Mouse (Mus musculus) ES-E14 (cell line): Measurements from ENCODE around the gene Gpx4. TPM values are rescaled to one million over a fixed set of nuclear protein-coding genes. Genes with fewer than 3 reads are reported as not detected.

Experiments used
- DNase-seq: peaks from one replicate; pipeline ENCODE4 v3.0.0-alpha.2; 2013; ENCODE audit warnings: low read depth, low spot score
- H3K27ac ChIP-seq: 2 replicates; pipeline ENCODE4 v1.5.1; 2012; ENCODE audit warnings: low read depth, mild to moderate bottlenecking, low read length, moderate library complexity, mixed read lengths; ENCODE audit not compliant: poor library complexity, insufficient read depth, severe bottlenecking
- H3K36me3 ChIP-seq: 2 replicates; pipeline ENCODE4 v1.6.1; 2012; ENCODE audit warnings: mild to moderate bottlenecking, low read length, moderate library complexity, mixed read lengths; ENCODE audit not compliant: control insufficient read depth, poor library complexity, insufficient read depth, severe bottlenecking
- H3K4me1 ChIP-seq, 2 experiments: fragments of 150-350 bp in 1 of 2; sonication (generic) in 1 of 2; 2 replicates each; pipeline ENCODE4 v1.6.1; 2012; ENCODE audit warnings: low read length in 2 of 2, mild to moderate bottlenecking in 1 of 2, mixed read lengths in 1 of 2; ENCODE audit not compliant: control insufficient read depth in 2 of 2, insufficient read depth in 2 of 2, poor library complexity in 1 of 2
- H3K4me3 ChIP-seq, 2 experiments: fragments of 150-350 bp in 1 of 2; sonication (generic) in 1 of 2; 2 replicates each; pipeline ENCODE4 v1.5.1; 2012; ENCODE audit warnings: low read length in 2 of 2, low read depth in 1 of 2, mild to moderate bottlenecking in 1 of 2, mixed read lengths in 1 of 2; ENCODE audit not compliant: insufficient read depth in 1 of 2, poor library complexity in 1 of 2, severe bottlenecking in 1 of 2
- H3K9ac ChIP-seq: 2 replicates; pipeline ENCODE4 v1.6.1; 2012; ENCODE audit warnings: low read depth, mild to moderate bottlenecking, low read length, mixed read lengths; ENCODE audit not compliant: poor library complexity, insufficient read depth, severe bottlenecking
- H3K9me3 ChIP-seq: fragments of 150-350 bp; sonication (generic); 2 replicates; pipeline ENCODE4 v1.6.1; 2012; ENCODE audit warnings: low read depth, mild to moderate bottlenecking, low read length; ENCODE audit not compliant: control insufficient read depth, insufficient read depth
- CHD2 ChIP-seq: IDR thresholded peaks from 2 replicates; pipeline ENCODE4 v1.6.1; 2014; ENCODE audit warnings: mild to moderate bottlenecking, low read depth, low read length, inconsistent platforms
- HCFC1 ChIP-seq: IDR thresholded peaks from 2 replicates; pipeline ENCODE4 v1.6.1; 2012; ENCODE audit warnings: low read length, inconsistent platforms, borderline replicate concordance; ENCODE audit not compliant: insufficient read depth
- MAFK ChIP-seq: IDR thresholded peaks from 2 replicates; pipeline ENCODE4 v1.6.1; 2014; ENCODE audit warnings: mild to moderate bottlenecking, low read depth, low read length, inconsistent platforms; ENCODE audit not compliant: insufficient read depth
- ZC3H11A ChIP-seq: IDR thresholded peaks from 2 replicates; pipeline ENCODE4 v1.6.1; 2012; ENCODE audit warnings: low read depth, mild to moderate bottlenecking, inconsistent platforms, low read length, borderline replicate concordance
- ZNF384 ChIP-seq: IDR thresholded peaks from 2 replicates; pipeline ENCODE4 v1.6.1; 2012; ENCODE audit warnings: low read depth, low read length, inconsistent platforms
- in situ Hi-C, 2 experiments: fragments of 600-800 bp; cut with MboI; formaldehyde crosslinking; loops; one replicate each; pipeline ENCODE4 v1.15.1; 2025; ENCODE audit warnings: low sequenced_read_pairs in 2 of 2, inconsistent platforms in 1 of 2; ENCODE audit not compliant: unreplicated experiment in 2 of 2
- total RNA-seq: library from RNA; depleted of rRNA; stranded (reverse); fragments of 300-350 nt; gene quantifications from 2 replicates; pipeline ENCODE4 v1.2.3, GENCODE M21; 2012

The Gpx4 gene
- total RNA-seq, 1 experiment: 1,456 TPM

- H3K4me1 ChIP-seq: peaks cover 10 to 20% of the 10 kb centered on the region in 2 experiments
- in situ Hi-C loops: no loop called here
- no peak overlapping the region for H3K9ac ChIP-seq
Measured at GRCm38 (mm10) chr10:80003374-80004232, 43.4 kb upstream of the Gpx4 start.

GRCm38 (mm10) chr10:80004233-80004705, 42.7 kb upstream of the Gpx4 start:
- TF ChIP-seq MAFK: no peak
- TF ChIP-seq CHD2: no peak
- TF ChIP-seq ZC3H11A: no peak
- TF ChIP-seq HCFC1: no peak
- TF ChIP-seq ZNF384: no peak
- Histone ChIP-seq H3K9me3 (no peaks in the 10 kb centered on the region), H3K4me3 (no peak overlapping the region), H3K4me1 (peaks cover 10 to 20% of the 10 kb centered on the region in 2 experiments), H3K36me3 (peaks cover 6% of the 10 kb centered on the region; the same call in 1 of the 2 replicates), H3K27ac (no peak overlapping the region), H3K9ac (no peak overlapping the region)
- in situ Hi-C loops: no loop called here
- no peak for DNase-seq

More at GRCm38 (mm10) chr10:80003374-80004232, 43.4 kb upstream of the Gpx4 start:
- TF ChIP-seq HCFC1: no peak
- TF ChIP-seq MAFK: no peak
- no peak for TF ChIP-seq ZNF384
- TF ChIP-seq CHD2: no peak
- TF ChIP-seq ZC3H11A: no peak
- no peak overlapping the region for H3K4me3 ChIP-seq
- DNase-seq: no peak
- H3K9me3 ChIP-seq: no peaks in the 10 kb centered on the region
- H3K36me3 ChIP-seq: peaks cover 4% of the 10 kb centered on the region; the same call in 1 of the 2 replicates
- no peak overlapping the region for H3K27ac ChIP-seq

- H3K36me3 ChIP-seq: peaks cover 12% of the 10 kb centered on the region; the same call in 1 of the 2 replicates
- H3K4me3 ChIP-seq: no peak overlapping the region
Measured at GRCm38 (mm10) chr10:80011740-80012139, 35.2 kb upstream of the Gpx4 start.

GRCm38 (mm10) chr10:80013609-80014008, 33.4 kb upstream of the Gpx4 start:
- peaks cover 5 to 25% of the 10 kb centered on the region in 2 experiments; a peak in 3 of 4 replicates for H3K4me1 ChIP-seq
- peak overlapping the region; percentile 8; the same call in 1 of the 2 replicates for H3K9ac ChIP-seq
- DNase-seq: no peak
- H3K27ac ChIP-seq: no peak overlapping the region
- no peak for TF ChIP-seq CHD2
- TF ChIP-seq ZNF384: no peak
- TF ChIP-seq HCFC1: no peak
- no peak for TF ChIP-seq ZC3H11A
- no peak for TF ChIP-seq MAFK
- in situ Hi-C loops: no loop called here
- H3K36me3 ChIP-seq: peaks cover 9% of the 10 kb centered on the region; the same call in 1 of the 2 replicates
- no peaks in the 10 kb centered on the region for H3K9me3 ChIP-seq
- H3K4me3 ChIP-seq: peak overlapping the region; percentile 22 to 36; a peak in 3 of 4 replicates

More at GRCm38 (mm10) chr10:80011740-80012139, 35.2 kb upstream of the Gpx4 start:
- in situ Hi-C loops: no loop called here
- TF ChIP-seq MAFK: no peak
- no peak for TF ChIP-seq CHD2
- TF ChIP-seq HCFC1: no peak
- TF ChIP-seq ZNF384: no peak
- TF ChIP-seq ZC3H11A: no peak
- H3K27ac ChIP-seq: no peak overlapping the region
- H3K4me1 ChIP-seq: peaks cover 5 to 18% of the 10 kb centered on the region in 2 experiments; a peak in 3 of 4 replicates
- no peaks in the 10 kb centered on the region for H3K9me3 ChIP-seq
- no peak overlapping the region for H3K9ac ChIP-seq
- DNase-seq: no peak
